Comparison of ENCODE assay signal across 9 mouse cellular contexts in the genomic region with DNA sequence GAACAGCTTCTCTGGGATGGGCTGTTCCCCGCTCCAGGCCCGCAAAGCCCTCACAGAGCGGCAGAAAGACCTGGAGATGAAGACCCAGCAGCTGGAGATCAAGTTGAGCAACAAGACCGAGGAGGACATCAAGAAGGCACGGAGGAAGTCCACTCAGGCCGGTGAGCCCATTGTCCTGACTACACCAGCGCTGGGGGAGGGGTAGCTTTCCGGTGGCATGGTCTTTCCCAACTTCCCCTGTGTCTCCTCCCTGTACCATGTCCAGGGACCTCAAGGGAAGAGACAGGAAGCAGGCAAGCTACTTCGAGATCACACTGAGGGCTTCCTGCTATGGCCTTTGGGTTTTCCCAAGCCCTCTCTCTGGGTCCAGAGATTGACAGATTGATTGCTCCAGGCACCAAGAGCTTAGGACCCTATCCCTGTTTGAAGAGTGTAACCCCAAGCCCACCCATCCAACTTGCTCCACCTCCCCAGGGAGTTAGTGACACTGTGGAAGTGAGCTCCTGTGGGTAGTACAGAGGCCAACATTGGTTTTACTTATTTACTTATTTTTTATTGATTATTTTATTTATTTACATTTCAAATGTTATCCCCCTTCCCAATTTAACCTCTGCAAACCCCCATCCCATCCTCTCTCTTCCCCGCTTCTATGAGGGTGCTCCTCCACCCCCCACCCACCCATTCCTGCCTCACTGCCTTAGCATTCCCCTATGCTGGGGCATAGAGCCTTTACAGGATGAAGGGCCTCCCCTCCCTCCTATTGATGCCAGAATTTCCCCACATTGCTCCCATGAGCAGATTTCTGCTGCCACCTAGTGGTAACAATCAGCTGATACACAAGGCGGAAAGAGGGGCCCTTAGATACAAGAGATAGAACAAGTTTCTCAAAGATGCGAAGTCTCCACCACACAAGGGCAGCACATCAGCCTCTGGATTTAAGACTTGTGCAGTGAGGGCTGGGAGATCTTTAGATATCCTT. TPM values are rescaled to one million over a fixed set of nuclear protein-coding genes. Genes with fewer than 3 reads are reported as not detected.
DNase-seq lines count a peak whose midpoint lies in the region; ATAC-seq and TF ChIP-seq lines count a peak whose summit lies in the region.
"Had no signal": no experiment of that assay in that cellular context is flagged by ENCODE, and none has a peak within 500 bp of the region (broad histone marks: within the 10 kb centered on the region; RNA-seq: fewer than 3 reads in every experiment).

No protein-coding gene starts in this region.

- no peak overlapping the region for H3K27ac ChIP-seq in forebrain, postnatal 0 days (ENCODE audit: low read depth, low read length)
- H3K27ac ChIP-seq in stomach, embryonic 14.5 days (ENCODE audit: low read length): no peak overlapping the region
- H3K27ac ChIP-seq: limb, embryonic 15.5 days had no signal

- no peak overlapping the region for H3K9ac ChIP-seq in forebrain, postnatal 0 days
- no peak overlapping the region for H3K9ac ChIP-seq in stomach, embryonic 14.5 days (replicated peaks; ENCODE audit: low read depth, low read length)
- H3K9ac ChIP-seq: limb, embryonic 15.5 days had no signal

- DNase-seq in frontal cortex, postnatal 36 days (ENCODE audit: low spot score in 2 of 2): peak; percentile 50 to 70
- DNase-seq in B cell, adult 2 months: peak; percentile 53 to 54
- peak; percentile 69 for DNase-seq in cerebellum, adult 11-12 months
- peak; percentile 90 for DNase-seq in forebrain, postnatal 0 days
- peak; percentile 63 to 65 for DNase-seq in kidney, postnatal 25 days
- DNase-seq in lung, postnatal 4 days: peak; percentile 48 to 66

- no peak for ATAC-seq in frontal cortex, adult (ENCODE audit: low TSS enrichment)
- peak; percentile 89 for ATAC-seq in forebrain, postnatal 0 days
- 0 out of 2 replicates have a peak, but pooled peaks have one; percentile 33 for ATAC-seq in stomach, embryonic 14.5 days (ENCODE audit: insufficient number of reproducible peaks, insufficient read depth, low FRiP score, low read depth)

- no peaks in the 10 kb centered on the region for H3K4me1 ChIP-seq in forebrain, postnatal 0 days (ENCODE audit: insufficient read depth)
- no peaks in the 10 kb centered on the region for H3K4me1 ChIP-seq in stomach, embryonic 14.5 days (ENCODE audit: control insufficient read depth, insufficient read depth, low read length)
- H3K4me1 ChIP-seq: limb, embryonic 15.5 days had no signal

- H3K4me2 ChIP-seq in forebrain, postnatal 0 days (ENCODE audit: low read depth): no peak overlapping the region
- no peak overlapping the region for H3K4me2 ChIP-seq in stomach, embryonic 14.5 days (replicated peaks; ENCODE audit: low read depth, low read length)
- H3K4me2 ChIP-seq: limb, embryonic 15.5 days had no signal

- 61% methylated on average over 12 of the region's 12 CpGs for WGBS in forebrain, postnatal 0 days
- WGBS in stomach, embryonic 14.5 days: 66% methylated on average over 12 of the region's 12 CpGs

- H3K27me3 ChIP-seq in forebrain, postnatal 0 days (ENCODE audit: insufficient read depth, low read length): no peaks in the 10 kb centered on the region
- no peaks in the 10 kb centered on the region for H3K27me3 ChIP-seq in stomach, embryonic 14.5 days (ENCODE audit: control insufficient read depth, insufficient read depth, low read length)
- H3K27me3 ChIP-seq: limb, embryonic 15.5 days had no signal

- peaks cover 25% of the 10 kb centered on the region for H3K36me3 ChIP-seq in forebrain, postnatal 0 days (ENCODE audit: insufficient read depth)
- no peaks in the 10 kb centered on the region for H3K36me3 ChIP-seq in stomach, embryonic 14.5 days (ENCODE audit: control insufficient read depth, insufficient read depth, low read length)
- H3K36me3 ChIP-seq: limb, embryonic 15.5 days had no signal

- H3K9me3 ChIP-seq in forebrain, postnatal 0 days (ENCODE audit: low read length): no peaks in the 10 kb centered on the region
- no peaks in the 10 kb centered on the region for H3K9me3 ChIP-seq in stomach, embryonic 14.5 days (ENCODE audit: control insufficient read depth, low read depth, low read length)
- H3K9me3 ChIP-seq: limb, embryonic 15.5 days had no signal

- peak; percentile 97 for TF ChIP-seq CTCF in forebrain, postnatal 0 days (IDR thresholded peaks at IDR 0.05; ENCODE audit: low read depth)

- no peak overlapping the region for H3K4me3 ChIP-seq in forebrain, postnatal 0 days (ENCODE audit: low read depth, low read length)
- H3K4me3 ChIP-seq in stomach, embryonic 14.5 days (ENCODE audit: low read depth, low read length): no peak overlapping the region
- H3K4me3 ChIP-seq: limb, embryonic 15.5 days had no signal

RNA-seq across cellular contexts. Expression of a gene that starts 19.3 kb away (rescaled TPM):
- total RNA-seq in forebrain, postnatal 0 days (2014; rRNA removed): 1.00 TPM in 1 of 2 replicates, not detected in the other
- polyA plus RNA-seq in forebrain, postnatal 0 days (2015; fragmentation: Nextera tagmentation; extraction: Ambion mirVana): 0.14 TPM in 1 of 2 replicates, not detected in the other
- polyA plus RNA-seq in stomach, embryonic 14.5 days (2014; fragmentation: Nextera tagmentation; extraction: Ambion mirVana): not detected in 2 replicates
- polyA plus RNA-seq: limb, embryonic 15.5 days had no signal
